In genomic region chr12:4178839-4179238, GRCm38 (mm10) we compare ENCODE assay signal across 18 mouse cellular contexts. TPM values are rescaled to one million over a fixed set of nuclear protein-coding genes. Genes with fewer than 3 reads are reported as not detected.
A peak's percentile ranks its signal among the peaks of the same experiment; 100 is the strongest.
DNase-seq lines count a peak whose midpoint lies in the region; ATAC-seq and TF ChIP-seq lines count a peak whose summit lies in the region.
"Had no signal": no experiment of that assay in that cellular context is flagged by ENCODE, and none has a peak within 500 bp of the region (broad histone marks: within the 10 kb centered on the region; RNA-seq: fewer than 3 reads in every experiment).

No protein-coding gene starts in this region.

- no peaks in the 10 kb centered on the region for H3K27me3 ChIP-seq in forebrain, postnatal 0 days (ENCODE audit: insufficient read depth, low read length)
- no peaks in the 10 kb centered on the region for H3K27me3 ChIP-seq in forebrain, embryonic 16.5 days (replicated peaks; ENCODE audit: control insufficient read depth, insufficient read depth, low read length)
- H3K27me3 ChIP-seq in lung, embryonic 16.5 days (ENCODE audit: control insufficient read depth, insufficient read depth, low read depth, low read length) = no peaks in the 10 kb centered on the region
- H3K27me3 ChIP-seq in limb, embryonic 14.5 days (ENCODE audit: control insufficient read depth, insufficient read depth, low read length) = no peaks in the 10 kb centered on the region
- H3K27me3 ChIP-seq: liver, embryonic 13.5 days; neural tube, embryonic 15.5 days had no signal

- ATAC-seq in forebrain, postnatal 0 days = peak; percentile 25; the same call in 1 of the 2 replicates
- no peak for ATAC-seq in forebrain, embryonic 16.5 days
- peak; percentile 62 for ATAC-seq in lung, embryonic 16.5 days (ENCODE audit: low read depth)
- ATAC-seq in limb, embryonic 14.5 days (ENCODE audit: low FRiP score, low read depth) = 0 out of 2 replicates have a peak, but pooled peaks have one; percentile 9
- ATAC-seq: inflammation-experienced regulatory T-cells, adult 6 months had no signal

- H3K36me3 ChIP-seq in forebrain, postnatal 0 days (ENCODE audit: insufficient read depth) = peaks cover 2% of the 10 kb centered on the region; the same call in 1 of the 2 replicates
- no peaks in the 10 kb centered on the region for H3K36me3 ChIP-seq in forebrain, embryonic 16.5 days (ENCODE audit: control insufficient read depth, insufficient read depth)
- no peaks in the 10 kb centered on the region for H3K36me3 ChIP-seq in lung, embryonic 16.5 days (ENCODE audit: control insufficient read depth, insufficient read depth, low read length)
- H3K36me3 ChIP-seq in limb, embryonic 14.5 days (ENCODE audit: control insufficient read depth, insufficient read depth, low read length) = peaks cover 7% of the 10 kb centered on the region
- H3K36me3 ChIP-seq: liver, embryonic 13.5 days; neural tube, embryonic 15.5 days had no signal

- no peak overlapping the region for H3K4me3 ChIP-seq in forebrain, postnatal 0 days (ENCODE audit: low read depth, low read length)
- H3K4me3 ChIP-seq in forebrain, embryonic 16.5 days (replicated peaks; ENCODE audit: low read length) = no peak overlapping the region
- H3K4me3 ChIP-seq in lung, embryonic 16.5 days (ENCODE audit: low read length) = no peak overlapping the region
- no peak overlapping the region for H3K4me3 ChIP-seq in brown adipose tissue, adult 24 weeks (ENCODE audit: insufficient read depth, low read depth, low read length)
- no peak overlapping the region for H3K4me3 ChIP-seq in limb, embryonic 14.5 days (replicated peaks; ENCODE audit: low read length)
- H3K4me3 ChIP-seq: heart, adult 2 months; liver, embryonic 13.5 days; neural tube, embryonic 15.5 days had no signal

- no peak for TF ChIP-seq CTCF in forebrain, postnatal 0 days (IDR thresholded peaks at IDR 0.05; ENCODE audit: low read depth)

- no peak for TF ChIP-seq POLR2A in limb, embryonic 14.5 days (IDR thresholded peaks at IDR 0.05; ENCODE audit: borderline replicate concordance, extremely low read depth, insufficient read depth, insufficient read length)

- H3K9ac ChIP-seq in forebrain, postnatal 0 days = no peak overlapping the region
- no peak overlapping the region for H3K9ac ChIP-seq in forebrain, embryonic 16.5 days (replicated peaks; ENCODE audit: low read depth, low read length)
- no peak overlapping the region for H3K9ac ChIP-seq in lung, embryonic 16.5 days (ENCODE audit: low read length)
- H3K9ac ChIP-seq in limb, embryonic 14.5 days (ENCODE audit: low read depth, low read length, severe bottlenecking) = no peak overlapping the region
- H3K9ac ChIP-seq: liver, embryonic 13.5 days; neural tube, embryonic 15.5 days had no signal

- H3K9me3 ChIP-seq in forebrain, postnatal 0 days (ENCODE audit: low read length) = no peaks in the 10 kb centered on the region
- H3K9me3 ChIP-seq in forebrain, embryonic 16.5 days (ENCODE audit: control insufficient read depth, low read length) = no peaks in the 10 kb centered on the region
- H3K9me3 ChIP-seq in lung, embryonic 16.5 days (ENCODE audit: control insufficient read depth, low read length) = no peaks in the 10 kb centered on the region
- H3K9me3 ChIP-seq in limb, embryonic 14.5 days (ENCODE audit: control insufficient read depth, low read length) = no peaks in the 10 kb centered on the region
- H3K9me3 ChIP-seq: liver, embryonic 13.5 days; neural tube, embryonic 15.5 days had no signal

- H3K4me2 ChIP-seq in forebrain, postnatal 0 days (ENCODE audit: low read depth) = no peak overlapping the region
- H3K4me2 ChIP-seq in forebrain, embryonic 16.5 days (ENCODE audit: low read length) = no peak overlapping the region
- H3K4me2 ChIP-seq in lung, embryonic 16.5 days (ENCODE audit: low read depth, low read length) = no peak overlapping the region
- H3K4me2 ChIP-seq in limb, embryonic 14.5 days (replicated peaks; ENCODE audit: low read depth, low read length, severe bottlenecking) = no peak overlapping the region
- H3K4me2 ChIP-seq: liver, embryonic 13.5 days; neural tube, embryonic 15.5 days had no signal

- H3K4me1 ChIP-seq in forebrain, postnatal 0 days (ENCODE audit: insufficient read depth) = no peaks in the 10 kb centered on the region
- no peaks in the 10 kb centered on the region; the same call in 1 of the 2 replicates for H3K4me1 ChIP-seq in forebrain, embryonic 16.5 days (replicated peaks; ENCODE audit: control insufficient read depth, insufficient read depth, low read length)
- H3K4me1 ChIP-seq in lung, embryonic 16.5 days (replicated peaks; ENCODE audit: control insufficient read depth, insufficient read depth, low read length) = peaks cover 9% of the 10 kb centered on the region
- peaks cover 5% of the 10 kb centered on the region for H3K4me1 ChIP-seq in brown adipose tissue, adult 24 weeks (ENCODE audit: control insufficient read depth, insufficient read depth, insufficient read length, low read length)
- H3K4me1 ChIP-seq in limb, embryonic 14.5 days (ENCODE audit: control insufficient read depth, insufficient read depth, low read length) = no peaks in the 10 kb centered on the region
- H3K4me1 ChIP-seq: liver, embryonic 13.5 days had no signal

- peak; percentile 2 for DNase-seq in forebrain, postnatal 0 days
- no peak for DNase-seq in lung, postnatal 36 days
- DNase-seq in limb, embryonic 14.5 days (ENCODE audit: low spot score) = no peak
- no peak for DNase-seq in layer of hippocampus, adult 8-10 months (ENCODE audit: low spot score in 2 of 2)
- no peak for DNase-seq in spleen, postnatal 10 days (ENCODE audit: low spot score in 2 of 2)
- DNase-seq: adrenal gland, postnatal 10 days; cerebellum, adult 9-11 months; heart, adult 2 months; layer of hippocampus, adult 9-11 months; liver, embryonic 13.5 days; lung, postnatal 4 days; spleen, adult 18-20 months; thymus, postnatal 36 days had no signal

- WGBS in forebrain, postnatal 0 days = 33% methylated on average over 5 of the region's 5 CpGs
- WGBS in forebrain, embryonic 16.5 days = 30% methylated on average over 5 of the region's 5 CpGs
- WGBS in lung, embryonic 16.5 days = 43% methylated on average over 5 of the region's 5 CpGs
- WGBS in limb, embryonic 14.5 days = 47% methylated on average over 5 of the region's 5 CpGs

- no peak overlapping the region for H3K27ac ChIP-seq in forebrain, postnatal 0 days (ENCODE audit: low read depth, low read length)
- no peak overlapping the region for H3K27ac ChIP-seq in forebrain, embryonic 16.5 days (ENCODE audit: low read length)
- H3K27ac ChIP-seq in lung, embryonic 16.5 days (ENCODE audit: low read length) = no peak overlapping the region
- peak overlapping the region; percentile 65 for H3K27ac ChIP-seq in brown adipose tissue, adult 24 weeks (replicated peaks; ENCODE audit: low read depth, low read length)
- H3K27ac ChIP-seq in limb, embryonic 14.5 days (replicated peaks; ENCODE audit: low read depth, low read length) = no peak overlapping the region
- H3K27ac ChIP-seq: heart, adult 2 months; liver, embryonic 13.5 days; neural tube, embryonic 15.5 days had no signal

RNA-seq across cellular contexts. Expression of gene Adcy3, which starts 45.9 kb away (rescaled TPM):
- total RNA-seq in forebrain, postnatal 0 days (2014; rRNA removed) = 25.7 and 29.7 TPM in 2 replicates
- 6.9 and 10.2 TPM in 2 replicates for polyA plus RNA-seq in forebrain, postnatal 0 days (2015; fragmentation: Nextera tagmentation; extraction: Ambion mirVana)
- 12.2 and 12.9 TPM in 2 replicates for polyA plus RNA-seq in forebrain, embryonic 16.5 days (2015; fragmentation: Nextera tagmentation; extraction: Ambion mirVana)
- 11.0 and 11.6 TPM in 2 replicates for polyA plus RNA-seq in lung, embryonic 16.5 days (2015; fragmentation: Nextera tagmentation; extraction: Ambion mirVana)
- polyA plus RNA-seq in brown adipose tissue, adult 24 weeks (2012; ENCODE audit: insufficient read depth, insufficient read length, missing spikeins) = 28.5 and 35.8 TPM in 2 replicates
- 15.5 and 19.9 TPM in 2 replicates for polyA plus RNA-seq in limb, embryonic 14.5 days (2012; rRNA removed)
- polyA plus RNA-seq in limb, embryonic 14.5 days (2014; fragmentation: Nextera tagmentation; extraction: Ambion mirVana) = 11.5 and 13.5 TPM in 2 replicates
- total RNA-seq in layer of hippocampus, adult 8-10 months (2022) = 10 to 100 TPM; 45.8 to 57.2 (median 51.6) TPM

RNA-seq across cellular contexts. Expression of gene Ptrhd1, which starts 55.0 kb away (rescaled TPM):
- total RNA-seq in forebrain, postnatal 0 days (2014; rRNA removed) = 5.6 and 8.4 TPM in 2 replicates
- polyA plus RNA-seq in forebrain, postnatal 0 days (2015; fragmentation: Nextera tagmentation; extraction: Ambion mirVana) = 9.0 TPM in 2 replicates
- 4.8 and 4.9 TPM in 2 replicates for polyA plus RNA-seq in forebrain, embryonic 16.5 days (2015; fragmentation: Nextera tagmentation; extraction: Ambion mirVana)
- 5.8 and 6.0 TPM in 2 replicates for polyA plus RNA-seq in lung, embryonic 16.5 days (2015; fragmentation: Nextera tagmentation; extraction: Ambion mirVana)
- polyA plus RNA-seq in brown adipose tissue, adult 24 weeks (2012; ENCODE audit: insufficient read depth, insufficient read length, missing spikeins) = 10.0 and 12.2 TPM in 2 replicates
- 4.1 and 5.3 TPM in 2 replicates for polyA plus RNA-seq in limb, embryonic 14.5 days (2012; rRNA removed)
- polyA plus RNA-seq in limb, embryonic 14.5 days (2014; fragmentation: Nextera tagmentation; extraction: Ambion mirVana) = 5.5 and 5.6 TPM in 2 replicates
- 1 to 10 TPM; 7.8 to 9.1 (median 8.5) TPM for total RNA-seq in layer of hippocampus, adult 8-10 months (2022)

RNA-seq across cellular contexts. Expression of gene Cenpo, which starts 55.3 kb away (rescaled TPM):
- total RNA-seq in forebrain, postnatal 0 days (2014; rRNA removed) = 5.2 and 6.7 TPM in 2 replicates
- 4.2 and 4.9 TPM in 2 replicates for polyA plus RNA-seq in forebrain, postnatal 0 days (2015; fragmentation: Nextera tagmentation; extraction: Ambion mirVana)
- polyA plus RNA-seq in forebrain, embryonic 16.5 days (2015; fragmentation: Nextera tagmentation; extraction: Ambion mirVana) = 9.1 and 11.3 TPM in 2 replicates
- 18.4 and 18.5 TPM in 2 replicates for polyA plus RNA-seq in lung, embryonic 16.5 days (2015; fragmentation: Nextera tagmentation; extraction: Ambion mirVana)
- 5.7 and 6.5 TPM in 2 replicates for polyA plus RNA-seq in brown adipose tissue, adult 24 weeks (2012; ENCODE audit: insufficient read depth, insufficient read length, missing spikeins)
- 19.2 and 21.1 TPM in 2 replicates for polyA plus RNA-seq in limb, embryonic 14.5 days (2012; rRNA removed)
- 11.9 and 13.7 TPM in 2 replicates for polyA plus RNA-seq in limb, embryonic 14.5 days (2014; fragmentation: Nextera tagmentation; extraction: Ambion mirVana)
- total RNA-seq in layer of hippocampus, adult 8-10 months (2022) = 1 to 10 TPM; 3.3 to 5.7 (median 4.7) TPM
